Mouse (Mus musculus): ENCODE measurements around the gene Ang6.
"Not testable (repeated sequence)": the region's sequence is repeated elsewhere in the genome, so short reads cannot be mapped to it uniquely, and the experiment has no call there.

DNA sequence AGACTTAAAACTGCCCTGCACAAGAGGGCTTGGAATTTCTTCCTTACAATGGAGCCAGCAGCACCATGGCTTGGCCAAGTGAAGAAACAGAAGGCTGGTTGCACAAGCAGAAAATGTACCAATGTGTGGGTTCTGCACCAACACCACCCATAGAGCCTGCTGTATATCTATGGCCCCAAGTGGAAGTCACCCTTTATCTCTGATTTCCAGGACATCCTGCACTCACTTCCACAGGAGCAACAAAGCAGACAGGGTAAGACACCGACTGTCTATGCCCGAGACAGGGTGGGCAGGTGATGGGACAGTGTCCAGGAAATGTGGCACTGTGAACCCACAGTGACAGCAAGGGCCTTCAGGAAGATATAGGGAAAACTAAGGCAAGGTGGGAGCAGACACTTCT, 44.5 kb upstream of the Ang6 start:
- TF ChIP-seq CTCF (IDR thresholded peaks at IDR 0.05; ENCODE audit: control insufficient read depth, insufficient read depth, insufficient read length); MYOD1 (IDR thresholded peaks at IDR 0.05; ENCODE audit: control insufficient read depth, insufficient read length, low read depth); USF1 (IDR thresholded peaks at IDR 0.05; ENCODE audit: low read depth); MYOG (IDR thresholded peaks at IDR 0.05; ENCODE audit: control insufficient read depth, extremely low read depth, insufficient read length): not testable (repeated sequence)
